18 mouse cellular contexts compared by ENCODE assay signal in the genomic region with DNA sequence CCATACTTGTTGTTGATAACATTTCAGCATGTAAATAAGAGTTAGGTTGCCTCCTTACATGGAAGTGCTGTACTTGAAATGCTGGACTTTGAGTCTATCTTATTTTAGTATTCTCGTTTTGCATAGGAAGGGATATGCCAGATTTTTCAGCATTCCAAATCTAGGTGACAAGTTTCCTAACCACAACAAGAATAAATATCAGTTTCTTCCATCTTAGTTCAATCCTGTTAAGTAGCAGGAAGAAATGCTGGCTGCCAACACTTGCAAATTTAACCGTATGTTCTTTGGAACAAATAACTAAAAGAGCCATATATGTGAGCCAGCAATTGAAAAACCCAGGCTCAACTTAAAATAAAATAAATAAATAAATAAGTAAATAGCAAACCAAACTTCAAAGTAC.
"Had no signal": no experiment of that assay in that cellular context is flagged by ENCODE, and none has a peak within 500 bp of the region (broad histone marks: within the 10 kb centered on the region; RNA-seq: fewer than 3 reads in every experiment).

No protein-coding gene starts in this region.

- H3K27me3 ChIP-seq: midbrain, embryonic 12.5 days; neural tube, embryonic 13.5 days; neural tube, embryonic 15.5 days had no signal

- H3K9me3 ChIP-seq: midbrain, embryonic 10.5 days; midbrain, embryonic 12.5 days; neural tube, embryonic 13.5 days; neural tube, embryonic 15.5 days had no signal

- H3K9ac ChIP-seq: lung, embryonic 14.5 days; midbrain, embryonic 12.5 days; neural tube, embryonic 13.5 days; neural tube, embryonic 15.5 days had no signal

- H3K36me3 ChIP-seq: midbrain, embryonic 10.5 days; midbrain, embryonic 12.5 days; neural tube, embryonic 13.5 days; neural tube, embryonic 15.5 days had no signal

- H3K4me3 ChIP-seq: midbrain, embryonic 10.5 days; midbrain, embryonic 12.5 days; myocyte; neural tube, embryonic 13.5 days; neural tube, embryonic 15.5 days had no signal

- DNase-seq: lung, adult 18-20 months; lung, embryonic 14.5 days; lung, postnatal 10 days; lung, postnatal 4 days; midbrain, embryonic 14.5 days; retina, postnatal 1 day; right cerebral cortex, adult 18-20 months; right cerebral cortex, postnatal 25 days; right cerebral cortex, postnatal 4 days; spleen, adult 18-20 months; thymus, adult 2 months; thymus, postnatal 25 days had no signal

- H3K4me2 ChIP-seq: lung, embryonic 14.5 days; midbrain, embryonic 12.5 days; neural tube, embryonic 13.5 days; neural tube, embryonic 15.5 days had no signal

- ATAC-seq: midbrain, embryonic 16.5 days had no signal

- H3K27ac ChIP-seq: midbrain, embryonic 10.5 days; midbrain, embryonic 12.5 days; neural tube, embryonic 13.5 days; neural tube, embryonic 15.5 days had no signal

- H3K4me1 ChIP-seq: midbrain, embryonic 10.5 days; midbrain, embryonic 12.5 days; neural tube, embryonic 13.5 days; neural tube, embryonic 15.5 days had no signal
